Mouse (Mus musculus): ENCODE measurements around the gene Hba-a2. TPM values are rescaled to one million over a fixed set of nuclear protein-coding genes. Genes with fewer than 3 reads are reported as not detected.
"Not testable (repeated sequence)": the region's sequence is repeated elsewhere in the genome, so short reads cannot be mapped to it uniquely, and the experiment has no call there.

Hba-a2 gene
- total RNA-seq, 2 experiments from 2014 or later, result 26.3 to 31.4 TPM

GRCm38 (mm10) chr11:32281416-32282144 lies 14.7 kb upstream of the Hba-a2 start:
- ATAC-seq (replicated peaks; ENCODE audit: poor library complexity), result no peak

GRCm38 (mm10) chr11:32283091-32283777 lies 13.1 kb upstream of the Hba-a2 start, which contains the start of gene Hba-a1:
TSS of gene Hba-a1 (plus strand) at chr11:32283511.
- peak; percentile 78 for ATAC-seq (replicated peaks; ENCODE audit: poor library complexity)

GRCm38 (mm10) chr11:32284582-32284981 lies 11.7 kb upstream of the Hba-a2 start:
- not testable (repeated sequence) for ATAC-seq (replicated peaks; ENCODE audit: poor library complexity)

- no peak for ATAC-seq (replicated peaks; ENCODE audit: poor library complexity)
Observed at GRCm38 (mm10) chr11:32285031-32285775, 11.1 kb upstream of the Hba-a2 start.

- not testable (repeated sequence) for ATAC-seq (replicated peaks; ENCODE audit: poor library complexity)
Observed at GRCm38 (mm10) chr11:32285887-32286286, 10.4 kb upstream of the Hba-a2 start.

GRCm38 (mm10) chr11:32286695-32287492 lies 9.4 kb upstream of the Hba-a2 start, which contains the start of gene Hbq1b:
TSS of gene Hbq1b (plus strand) at chr11:32286965.
- ATAC-seq (replicated peaks; ENCODE audit: poor library complexity), result peak; percentile 74

- no peak for ATAC-seq (replicated peaks; ENCODE audit: poor library complexity)
Observed at GRCm38 (mm10) chr11:32287493-32287825, 8.8 kb upstream of the Hba-a2 start.

GRCm38 (mm10) chr11:32292819-32293218 lies 3.5 kb upstream of the Hba-a2 start:
- ATAC-seq (replicated peaks; ENCODE audit: poor library complexity), result not testable (repeated sequence)

- ATAC-seq (replicated peaks; ENCODE audit: poor library complexity), result peak; percentile 35; the same call in 1 of the 2 replicates
Observed at GRCm38 (mm10) chr11:32293479-32293878, 2.8 kb upstream of the Hba-a2 start.

- ATAC-seq (replicated peaks; ENCODE audit: poor library complexity), result not testable (repeated sequence)
Observed at GRCm38 (mm10) chr11:32297417-32297816, 1.1 kb downstream of the Hba-a2 start.

- ATAC-seq (replicated peaks; ENCODE audit: poor library complexity), result no peak
Observed at GRCm38 (mm10) chr11:32297866-32298531, 1.7 kb downstream of the Hba-a2 start.

- ATAC-seq (replicated peaks; ENCODE audit: poor library complexity), result no peak
Observed at GRCm38 (mm10) chr11:32298532-32298918, 2.2 kb downstream of the Hba-a2 start.

- ATAC-seq (replicated peaks; ENCODE audit: poor library complexity), result peak; percentile 70
Observed at GRCm38 (mm10) chr11:32299865-32300264, 3.6 kb downstream of the Hba-a2 start, which contains the start of gene Hbq1a. TSS of gene Hbq1a (plus strand) at chr11:32300069.

- ATAC-seq (replicated peaks; ENCODE audit: poor library complexity), result peak; percentile 20
Observed at GRCm38 (mm10) chr11:32300279-32301267, 4.3 kb downstream of the Hba-a2 start.

- no peak for ATAC-seq (replicated peaks; ENCODE audit: poor library complexity)
Observed at GRCm38 (mm10) chr11:32301506-32301905, 5.2 kb downstream of the Hba-a2 start.

- ATAC-seq (replicated peaks; ENCODE audit: poor library complexity), result no peak
Observed at GRCm38 (mm10) chr11:32302824-32303419, 6.6 kb downstream of the Hba-a2 start.

GRCm38 (mm10) chr11:32303455-32303854 lies 7.2 kb downstream of the Hba-a2 start:
- no peak for ATAC-seq (replicated peaks; ENCODE audit: poor library complexity)

GRCm38 (mm10) chr11:32307006-32307405 lies 10.7 kb downstream of the Hba-a2 start:
- no peak for ATAC-seq (replicated peaks; ENCODE audit: poor library complexity)

Data from megakaryocyte progenitor cell, adult 5-6 weeks (primary cell).